12 mouse cellular contexts compared by ENCODE assay signal in genomic region chr1:52039151-52039550, GRCm38 (mm10). TPM values are rescaled to one million over a fixed set of nuclear protein-coding genes. Genes with fewer than 3 reads are reported as not detected.
DNase-seq lines count a peak whose midpoint lies in the region; ATAC-seq and TF ChIP-seq lines count a peak whose summit lies in the region.
"Had no signal": no experiment of that assay in that cellular context is flagged by ENCODE, and none has a peak within 500 bp of the region (broad histone marks: within the 10 kb centered on the region; RNA-seq: fewer than 3 reads in every experiment).

No protein-coding gene starts in this region.

- H3K27me3 ChIP-seq in hindbrain, embryonic 13.5 days, result no peaks in the 10 kb centered on the region
- H3K27me3 ChIP-seq in hindbrain, embryonic 10.5 days (ENCODE audit: insufficient read depth, poor library complexity, severe bottlenecking), result no peaks in the 10 kb centered on the region
- H3K27me3 ChIP-seq in midbrain, postnatal 0 days (ENCODE audit: insufficient read depth, low read length), result no peaks in the 10 kb centered on the region
- no peaks in the 10 kb centered on the region for H3K27me3 ChIP-seq in midbrain, embryonic 15.5 days (replicated peaks)

- H3K9me3 ChIP-seq in hindbrain, embryonic 13.5 days, result no peaks in the 10 kb centered on the region
- H3K9me3 ChIP-seq in hindbrain, embryonic 10.5 days, result no peaks in the 10 kb centered on the region
- no peaks in the 10 kb centered on the region for H3K9me3 ChIP-seq in midbrain, postnatal 0 days (ENCODE audit: low read length)
- no peaks in the 10 kb centered on the region for H3K9me3 ChIP-seq in midbrain, embryonic 15.5 days

- no peak overlapping the region for H3K9ac ChIP-seq in hindbrain, embryonic 13.5 days
- H3K9ac ChIP-seq in midbrain, postnatal 0 days (replicated peaks; ENCODE audit: low read length, poor library complexity, severe bottlenecking), result no peak overlapping the region
- no peak overlapping the region for H3K9ac ChIP-seq in midbrain, embryonic 15.5 days
- H3K9ac ChIP-seq: liver, postnatal 0 days had no signal

- ATAC-seq in hindbrain, embryonic 13.5 days (ENCODE audit: low FRiP score), result peak; percentile 28; the same call in 1 of the 2 replicates
- ATAC-seq in midbrain, postnatal 0 days (ENCODE audit: low FRiP score), result no peak
- ATAC-seq in midbrain, embryonic 15.5 days (replicated peaks), result no peak
- peak; percentile 24 for ATAC-seq in inflammation-experienced regulatory T-cells, adult 6 months
- ATAC-seq: intestine, postnatal 0 days; liver, postnatal 0 days; midbrain, embryonic 16.5 days; Patski had no signal

- no peak for TF ChIP-seq CTCF in midbrain, postnatal 0 days (IDR thresholded peaks at IDR 0.05)

- WGBS in hindbrain, embryonic 13.5 days, result 55% methylated on average over 7 of the region's 7 CpGs
- 84% methylated on average over 7 of the region's 7 CpGs for WGBS in hindbrain, embryonic 10.5 days
- WGBS in midbrain, postnatal 0 days, result 53% methylated on average over 7 of the region's 7 CpGs
- WGBS in midbrain, embryonic 15.5 days, result 52% methylated on average over 7 of the region's 7 CpGs

- no peak overlapping the region for H3K4me2 ChIP-seq in hindbrain, embryonic 13.5 days
- no peak overlapping the region for H3K4me2 ChIP-seq in midbrain, postnatal 0 days (ENCODE audit: low read depth, low read length, poor library complexity, severe bottlenecking)
- no peak overlapping the region for H3K4me2 ChIP-seq in midbrain, embryonic 15.5 days

- peak; percentile 27 for DNase-seq in adrenal gland, postnatal 14 days
- DNase-seq in adrenal gland, adult 2 months, result no peak
- DNase-seq in hindbrain, embryonic 10.5 days (ENCODE audit: low spot score), result no peak
- DNase-seq in midbrain, postnatal 0 days (ENCODE audit: low spot score), result peak; percentile 32
- DNase-seq in layer of hippocampus, adult 9-11 months, result no peak
- DNase-seq: liver, postnatal 0 days had no signal

- no peak overlapping the region for H3K27ac ChIP-seq in hindbrain, embryonic 13.5 days
- no peak overlapping the region for H3K27ac ChIP-seq in hindbrain, embryonic 10.5 days
- no peak overlapping the region for H3K27ac ChIP-seq in midbrain, postnatal 0 days (ENCODE audit: low read depth, low read length)
- H3K27ac ChIP-seq in midbrain, embryonic 15.5 days, result no peak overlapping the region

- no peak overlapping the region for H3K4me3 ChIP-seq in hindbrain, embryonic 13.5 days
- no peak overlapping the region for H3K4me3 ChIP-seq in hindbrain, embryonic 10.5 days
- no peak overlapping the region for H3K4me3 ChIP-seq in midbrain, postnatal 0 days (ENCODE audit: low read depth, low read length)
- no peak overlapping the region for H3K4me3 ChIP-seq in midbrain, embryonic 15.5 days

- 0 out of 2 replicates have a peak, but pooled peaks cover 5% of the 10 kb centered on the region for H3K4me1 ChIP-seq in hindbrain, embryonic 13.5 days (replicated peaks)
- no peaks in the 10 kb centered on the region for H3K4me1 ChIP-seq in hindbrain, embryonic 10.5 days (replicated peaks)
- no peaks in the 10 kb centered on the region for H3K4me1 ChIP-seq in midbrain, postnatal 0 days (ENCODE audit: insufficient read depth, low read length)
- no peaks in the 10 kb centered on the region for H3K4me1 ChIP-seq in midbrain, embryonic 15.5 days

- no peaks in the 10 kb centered on the region for H3K36me3 ChIP-seq in hindbrain, embryonic 13.5 days
- H3K36me3 ChIP-seq in hindbrain, embryonic 10.5 days, result no peaks in the 10 kb centered on the region
- no peaks in the 10 kb centered on the region for H3K36me3 ChIP-seq in midbrain, postnatal 0 days (ENCODE audit: insufficient read depth, low read length)
- no peaks in the 10 kb centered on the region for H3K36me3 ChIP-seq in midbrain, embryonic 15.5 days (replicated peaks)

RNA-seq across cellular contexts. Expression of gene Stat4, which starts 52.2 kb away (rescaled TPM):
- total RNA-seq in adrenal gland, postnatal 14 days (2021), result 0.85 and 4.9 TPM in 2 replicates
- total RNA-seq in adrenal gland, adult 2 months (2021), result under 1 TPM; 0.28 to 0.43 TPM
- polyA plus RNA-seq in adrenal gland, adult 2 months (2012; rRNA removed), result not detected in 2 replicates
- 0.56 and 0.64 TPM in 2 replicates for polyA plus RNA-seq in hindbrain, embryonic 13.5 days (2015; fragmentation: Nextera tagmentation; extraction: Ambion mirVana)
- polyA plus RNA-seq in hindbrain, embryonic 10.5 days (2016; fragmentation: Nextera tagmentation; extraction: Ambion mirVana), result 1.3 and 1.4 TPM in 2 replicates
- total RNA-seq in midbrain, postnatal 0 days (2014; rRNA removed), result 0.60 and 0.80 TPM in 2 replicates
- 0.61 and 0.74 TPM in 2 replicates for polyA plus RNA-seq in midbrain, postnatal 0 days (2015; fragmentation: Nextera tagmentation; extraction: Ambion mirVana)
- 0.18 and 0.43 TPM in 2 replicates for polyA plus RNA-seq in midbrain, embryonic 15.5 days (2015; fragmentation: Nextera tagmentation; extraction: Ambion mirVana)
- polyA plus RNA-seq in inflammation-experienced regulatory T-cells, adult 6 months (2017; shearing (Covaris generic)), result 100 to 1,000 TPM; 154 to 191 (median 177) TPM
- polyA plus RNA-seq: Patski had no signal

Comparison
In these comparisons a context has a peak if more than half of its experiments do, and no peak if none do; other contexts are left out.
1. DNase-seq: peak in adrenal gland, postnatal 14 days (single experiment) and midbrain, postnatal 0 days (single experiment); none in adrenal gland, adult 2 months (single experiment), hindbrain, embryonic 10.5 days (single experiment) and layer of hippocampus, adult 9-11 months (single experiment).
2. ATAC-seq: peak in hindbrain, embryonic 13.5 days (single experiment) and inflammation-experienced regulatory T-cells, adult 6 months (single experiment); none in midbrain, postnatal 0 days (single experiment) and midbrain, embryonic 15.5 days (single experiment).
3. RNA of gene Stat4, which starts 52.2 kb away (polyA plus RNA-seq): 154 to 191 TPM in inflammation-experienced regulatory T-cells, adult 6 months; 1.3 to 1.4 TPM in hindbrain, embryonic 10.5 days, 0.61 to 0.74 TPM in midbrain, postnatal 0 days, 0.56 to 0.64 TPM in hindbrain, embryonic 13.5 days, 0.18 to 0.43 TPM in midbrain, embryonic 15.5 days and not detected in adrenal gland, adult 2 months; every median in the first group is over 10 times any median in the second.